Mouse (Mus musculus): Measurements from ENCODE around the gene Ush1g. TPM values are rescaled to one million over a fixed set of nuclear protein-coding genes. Genes with fewer than 3 reads are reported as not detected.

The Ush1g gene
- total RNA-seq (2021) = under 1 TPM in 1 of 2 experiments, not detected in 1; 0.20 TPM

- DNase-seq (ENCODE audit: low spot score) = no peak
- intact Hi-C loops (cut with DNase I) = loop anchor here (1.0 kb wide), 1 partner anchor 32 kb away; no protein-coding TSS in a partner anchor
Measured at GRCm38 (mm10) chr11:115321906-115322693, at the start of gene Ush1g. Gene Ush1g (minus strand): TSS chr11:115322041.

- intact Hi-C loops (cut with DNase I) = no loop called here
- DNase-seq (ENCODE audit: low spot score) = no peak
Measured at GRCm38 (mm10) chr11:115371354-115371753, 49.5 kb upstream of the Ush1g start.

- intact Hi-C loops (cut with DNase I) = no loop called here
- no peak for DNase-seq (ENCODE audit: low spot score)
Measured at GRCm38 (mm10) chr11:115370368-115370767, 48.5 kb upstream of the Ush1g start.

GRCm38 (mm10) chr11:115367395-115367944, 45.6 kb upstream of the Ush1g start, which contains the start of gene Hid1:
Gene Hid1 (minus strand): TSS chr11:115367756.
- peak; percentile 69 for DNase-seq (ENCODE audit: low spot score)
- intact Hi-C loops (cut with DNase I) = no loop called here

DNA sequence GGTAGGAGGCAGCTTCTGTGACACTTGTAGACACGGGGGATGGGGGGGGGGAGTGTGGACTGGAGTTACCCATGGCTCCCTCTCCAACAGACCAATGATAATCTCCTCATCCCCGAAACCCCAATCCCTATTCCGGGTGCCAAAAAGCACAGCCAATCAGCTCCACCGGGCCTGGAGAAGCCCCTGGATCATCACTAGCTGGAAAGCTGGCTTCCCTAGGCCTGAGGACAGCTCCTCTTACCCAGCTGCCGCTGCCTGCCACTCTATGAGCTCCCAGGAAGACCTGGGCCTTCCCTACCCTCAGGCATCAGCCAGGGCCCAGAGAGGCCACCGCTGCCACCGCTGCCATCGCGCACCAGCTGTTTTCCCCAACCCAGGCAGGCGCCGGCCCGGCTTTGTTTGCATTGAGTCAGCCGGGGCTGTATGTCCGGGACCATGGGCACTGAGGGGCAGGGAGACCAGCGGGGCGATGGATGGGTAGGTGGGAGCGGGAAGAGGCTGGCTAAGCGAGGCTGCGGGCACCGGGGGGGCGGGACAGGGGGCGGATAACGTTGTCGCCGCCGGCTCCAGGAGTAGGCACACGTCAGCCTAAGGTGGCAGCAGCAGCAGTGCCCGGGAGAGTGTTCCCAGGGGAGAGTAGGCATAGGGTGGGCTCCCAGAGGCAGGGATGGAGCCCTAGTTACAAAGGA, 45.0 kb upstream of the Ush1g start:
- intact Hi-C loops (cut with DNase I) = no loop called here
- DNase-seq (ENCODE audit: low spot score) = no peak

DNA sequence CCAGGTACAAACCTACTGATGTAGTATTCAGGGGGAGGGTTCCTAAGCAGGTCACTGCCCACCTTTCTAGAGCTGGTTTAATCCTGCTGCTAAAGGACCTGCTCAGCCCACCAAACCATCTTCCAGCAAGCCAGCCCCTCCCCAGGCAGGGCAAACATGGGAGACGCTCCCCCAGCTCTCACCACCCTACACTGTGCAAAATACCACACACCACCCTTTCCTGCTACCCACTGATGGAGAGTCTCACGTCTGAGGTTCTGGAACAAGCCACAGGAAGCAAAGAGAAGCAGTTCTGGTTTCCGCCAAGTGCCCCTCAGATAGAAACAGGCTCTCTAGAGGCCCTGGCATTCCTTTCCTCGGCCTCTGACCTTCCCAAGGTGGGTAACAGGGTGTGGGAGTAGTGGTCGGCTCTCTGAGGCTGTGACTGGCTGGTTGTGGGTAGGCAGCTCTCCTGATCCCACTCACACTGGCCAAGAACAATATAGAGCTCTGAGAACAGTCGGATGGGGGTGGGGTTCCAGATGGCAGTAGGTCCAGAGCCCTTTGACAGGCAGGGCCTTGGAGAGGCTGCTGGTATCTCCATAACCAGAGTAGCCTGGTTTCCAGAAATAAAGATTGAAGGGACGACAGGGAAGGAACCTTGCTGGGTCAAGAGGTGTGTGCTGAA, 44.3 kb upstream of the Ush1g start:
- intact Hi-C loops (cut with DNase I) = no loop called here
- no peak for DNase-seq (ENCODE audit: low spot score)

DNA sequence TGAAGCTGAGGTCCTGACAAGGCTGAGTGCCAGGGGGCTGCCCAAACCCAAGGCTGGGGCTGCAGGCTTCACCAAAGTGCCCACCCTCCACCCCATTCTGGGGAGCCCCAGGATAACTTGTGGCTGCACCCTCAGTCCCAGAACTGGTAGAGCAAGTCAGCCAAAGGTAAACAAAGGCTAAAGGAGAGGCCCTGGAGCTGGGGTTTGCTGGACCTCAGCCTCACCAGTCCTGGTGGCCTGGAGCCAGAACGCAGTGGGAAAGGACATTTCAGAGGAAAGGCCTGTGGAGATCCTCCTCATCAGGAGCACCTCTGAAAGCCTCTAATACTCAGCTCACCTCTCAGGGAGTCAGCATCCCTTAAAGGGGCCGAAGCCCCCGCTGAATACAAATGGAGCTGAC, 42.3 kb upstream of the Ush1g start:
- intact Hi-C loops (cut with DNase I) = no loop called here
- DNase-seq (ENCODE audit: low spot score) = no peak

DNA sequence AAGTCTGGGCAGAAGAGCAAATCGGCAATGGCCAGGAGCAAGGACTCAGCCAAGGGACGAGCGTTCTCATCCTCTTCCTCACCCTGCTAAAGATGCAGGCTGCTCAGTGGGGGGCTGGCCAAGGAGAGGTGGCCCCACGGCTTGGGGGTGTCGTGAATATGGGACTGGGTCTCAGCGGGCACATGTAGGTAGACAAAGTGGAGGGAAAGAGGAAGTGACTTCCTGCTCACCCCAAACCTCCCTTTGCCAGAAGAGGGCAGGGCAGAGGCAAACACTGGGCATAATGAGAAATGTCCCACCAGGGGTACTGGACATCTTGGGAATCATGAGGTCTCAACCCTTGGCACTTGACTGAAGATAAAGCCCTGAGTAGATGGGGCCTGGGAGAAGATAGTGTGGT, 37.9 kb upstream of the Ush1g start:
- intact Hi-C loops (cut with DNase I) = loop anchor here (2.0 to 5.0 kb wide), 2 partner anchors 53 to 68 kb away; no protein-coding TSS in a partner anchor
- DNase-seq (ENCODE audit: low spot score) = no peak

DNA sequence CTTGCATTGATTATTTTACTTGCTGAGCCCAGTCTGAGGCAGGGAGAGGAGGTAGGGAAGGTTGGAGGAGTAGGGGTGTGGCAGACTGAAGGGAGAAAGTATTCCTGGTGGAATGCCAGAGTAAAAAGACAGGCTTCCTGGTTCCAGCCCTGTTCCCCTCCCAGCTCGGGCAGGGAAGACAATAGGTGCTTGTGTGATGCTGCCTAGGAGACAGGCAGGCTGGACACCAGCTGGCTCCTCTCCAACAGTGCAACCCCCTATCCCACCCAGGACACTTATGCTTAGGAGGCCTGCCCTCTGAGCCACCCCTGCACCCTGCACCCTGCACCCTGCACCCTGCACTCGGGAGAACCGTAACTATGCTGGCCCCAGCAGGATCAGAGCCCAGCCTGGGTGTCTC, 37.5 kb upstream of the Ush1g start:
- no peak for DNase-seq (ENCODE audit: low spot score)
- intact Hi-C loops (cut with DNase I) = loop anchor here (2.0 to 5.0 kb wide), 2 partner anchors 54 to 68 kb away; no protein-coding TSS in a partner anchor

DNA sequence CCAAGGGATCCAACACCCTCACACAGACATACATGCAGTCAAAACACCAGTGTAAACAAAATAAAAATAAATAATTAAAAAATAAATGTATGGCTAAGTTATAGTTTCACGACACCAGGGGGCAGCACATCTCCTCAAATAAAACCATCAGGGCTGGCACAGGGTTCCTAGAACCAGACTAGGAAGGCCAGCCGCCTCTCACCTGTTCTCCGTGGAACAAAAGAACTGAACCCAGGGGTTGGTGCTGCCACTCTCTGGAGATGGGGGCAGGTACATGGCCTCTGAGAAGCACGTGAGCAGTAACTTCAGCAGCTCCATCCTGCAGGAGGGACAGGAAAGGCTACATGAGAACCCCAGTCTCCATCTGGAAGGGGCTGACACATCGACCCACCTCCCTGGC, 36.6 kb upstream of the Ush1g start:
- no peak for DNase-seq (ENCODE audit: low spot score)
- intact Hi-C loops (cut with DNase I) = loop anchor here (1.0 to 5.0 kb wide), 3 partner anchors 54 to 115 kb away; no protein-coding TSS in a partner anchor

DNA sequence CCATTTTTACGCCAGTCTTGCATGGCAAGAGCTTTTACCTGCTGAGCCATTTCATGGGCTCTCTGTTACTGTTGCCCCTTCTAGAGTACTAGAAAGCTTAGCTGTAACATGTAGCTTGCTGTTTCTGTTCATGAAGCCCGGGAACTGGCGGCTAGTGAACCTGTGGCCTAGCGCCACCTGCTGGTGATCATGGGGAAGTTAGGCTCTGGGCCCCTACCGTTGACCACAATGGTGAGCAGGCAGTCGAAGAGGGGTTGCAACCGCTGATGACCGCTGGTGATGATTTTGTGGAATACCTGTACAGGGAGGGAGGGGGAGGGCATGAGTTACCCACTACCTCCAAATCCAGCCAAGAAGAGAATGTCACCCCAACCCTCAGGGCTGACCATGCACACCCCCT, 32.3 kb upstream of the Ush1g start:
- intact Hi-C loops (cut with DNase I) = loop anchor here (1.0 to 5.0 kb wide), 2 partner anchors 32 to 152 kb away; partner anchors contain the start of gene Ush1g
- DNase-seq (ENCODE audit: low spot score) = no peak

GRCm38 (mm10) chr11:115353375-115353774, 31.5 kb upstream of the Ush1g start:
- intact Hi-C loops (cut with DNase I) = loop anchor here (5.0 kb wide), 1 partner anchor 151 kb away; no protein-coding TSS in a partner anchor
- DNase-seq (ENCODE audit: low spot score) = no peak

DNA sequence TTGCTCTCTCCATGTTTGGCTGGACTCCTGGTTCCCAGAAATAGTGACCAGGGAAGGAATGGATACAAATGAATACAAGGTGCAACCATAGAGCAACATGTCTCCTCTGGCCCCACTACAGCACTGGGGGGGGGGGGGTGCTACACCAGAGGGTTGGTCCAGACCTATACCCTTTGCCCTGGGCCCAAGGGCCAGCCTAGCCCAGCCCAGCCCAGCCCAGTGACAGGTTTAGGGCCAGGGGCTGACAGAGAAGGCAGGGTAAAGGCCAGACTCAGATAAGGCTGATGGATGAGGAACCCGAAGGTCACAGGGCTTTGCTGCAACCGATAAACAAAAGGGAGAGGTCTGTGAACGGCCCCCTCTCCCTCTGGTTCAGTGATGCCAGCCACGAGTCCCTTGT, 28.1 kb upstream of the Ush1g start:
- intact Hi-C loops (cut with DNase I) = loop anchor here (5.0 kb wide), 1 partner anchor 148 kb away; no protein-coding TSS in a partner anchor
- DNase-seq (ENCODE audit: low spot score) = no peak

- DNase-seq (ENCODE audit: low spot score) = no peak
- intact Hi-C loops (cut with DNase I) = no loop called here
Measured at GRCm38 (mm10) chr11:115348681-115349248, 26.9 kb upstream of the Ush1g start.

DNA sequence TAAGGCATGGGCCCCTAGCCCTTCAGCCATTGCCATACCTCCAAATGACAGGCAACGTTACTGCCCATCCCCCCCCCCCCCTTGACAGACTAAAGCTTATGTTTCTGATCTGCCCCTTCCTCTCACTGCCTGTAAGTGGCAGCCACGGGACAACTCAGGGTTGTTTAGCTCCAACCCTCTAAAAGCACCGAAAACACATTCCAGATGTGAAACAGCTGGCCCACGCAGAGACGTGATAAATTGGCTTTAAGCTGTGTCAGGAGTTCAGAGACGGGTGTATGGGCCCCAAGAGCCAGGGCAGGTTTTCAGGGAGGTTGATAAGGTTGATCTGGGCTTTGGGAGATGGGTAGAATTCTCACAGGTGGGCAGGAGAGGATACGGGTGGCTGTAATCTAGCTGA, 23.7 kb upstream of the Ush1g start:
- DNase-seq (ENCODE audit: low spot score) = no peak

DNA sequence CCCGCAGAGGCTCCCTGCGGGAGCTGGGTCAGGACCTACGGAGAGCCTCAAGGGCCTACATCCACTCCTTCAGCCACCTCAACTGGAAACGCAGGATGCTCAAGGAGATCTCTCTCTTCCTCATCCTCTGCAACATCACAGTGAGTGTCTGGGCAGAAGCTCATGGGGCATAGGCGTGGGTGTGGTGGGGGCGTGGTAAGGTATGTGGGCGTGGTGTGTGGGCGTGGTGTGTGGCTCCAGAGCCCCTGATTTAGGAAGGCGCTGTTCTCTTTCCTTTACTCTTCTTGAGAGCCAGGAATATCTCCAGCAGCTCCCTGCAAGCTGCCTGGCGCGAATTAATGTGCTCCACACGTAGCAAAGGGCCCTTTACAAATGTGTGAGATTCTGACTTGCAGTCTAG, 23.1 kb upstream of the Ush1g start:
- intact Hi-C loops (cut with DNase I) = no loop called here
- DNase-seq (ENCODE audit: low spot score) = no peak

More for the DNA sequence above, 23.7 kb upstream of the Ush1g start:
- intact Hi-C loops (cut with DNase I) = no loop called here

- intact Hi-C loops (cut with DNase I) = no loop called here
- DNase-seq (ENCODE audit: low spot score) = no peak
Measured at GRCm38 (mm10) chr11:115341866-115342265, 20.0 kb upstream of the Ush1g start.

DNA sequence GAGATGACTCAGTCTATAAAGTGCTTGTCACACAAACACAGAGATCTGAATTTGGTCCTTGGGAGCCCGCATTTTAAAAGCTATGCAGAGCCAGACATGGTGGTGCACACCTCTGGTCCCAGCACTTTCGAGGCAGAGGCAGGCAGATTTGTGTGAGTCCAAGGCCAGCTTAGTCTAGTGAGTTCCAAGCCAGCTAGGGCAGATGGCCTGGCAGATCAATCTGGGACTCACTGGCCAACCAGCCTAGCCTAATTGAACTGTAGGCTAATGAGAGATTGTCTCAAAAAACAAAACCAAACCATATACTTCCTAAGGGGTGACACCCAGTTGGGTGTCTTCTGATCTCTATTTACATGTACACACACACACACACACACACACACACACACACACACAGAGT, 19.4 kb upstream of the Ush1g start:
- intact Hi-C loops (cut with DNase I) = no loop called here
- DNase-seq (ENCODE audit: low spot score) = no peak

DNA sequence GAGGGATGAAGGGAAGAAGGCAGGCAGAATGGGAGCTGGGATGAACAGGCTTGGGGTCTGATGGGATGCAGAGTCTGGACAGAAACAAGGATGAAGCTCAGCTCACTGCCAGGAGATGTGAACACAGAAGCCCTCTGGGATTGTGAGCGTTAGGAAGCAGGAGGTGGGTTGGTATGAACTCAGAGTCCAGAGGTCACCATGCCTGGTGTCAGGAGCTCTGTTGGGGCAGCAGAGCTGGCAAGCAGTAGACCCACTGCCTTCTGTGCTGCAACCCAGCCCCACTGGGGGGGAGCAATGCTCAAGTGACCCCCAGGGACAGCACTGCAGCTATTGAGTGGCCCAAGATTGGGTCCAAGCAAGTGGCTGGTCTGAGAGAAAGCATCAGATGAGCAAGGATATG, 16.0 kb upstream of the Ush1g start:
- intact Hi-C loops (cut with DNase I) = no loop called here
- no peak for DNase-seq (ENCODE audit: low spot score)

DNA sequence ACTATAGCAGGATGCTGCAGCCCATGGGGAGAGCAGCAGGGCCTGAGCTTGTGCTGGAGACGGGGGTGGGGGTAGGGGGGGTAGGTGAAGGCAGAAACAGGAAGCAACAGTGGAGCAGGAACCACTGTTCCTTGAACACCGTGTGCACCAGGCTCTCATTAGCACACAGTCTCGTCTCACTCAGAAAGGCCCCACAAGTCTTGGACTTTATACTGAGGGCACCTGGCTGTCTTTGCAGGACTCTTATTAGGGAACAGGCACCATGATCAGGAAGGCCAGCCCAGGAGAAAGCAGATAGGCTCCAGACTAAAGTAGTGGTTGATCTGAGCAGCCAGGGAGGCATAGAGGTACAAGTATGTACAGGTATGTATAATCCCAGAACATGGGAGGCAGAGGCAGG, 15.5 kb upstream of the Ush1g start:
- intact Hi-C loops (cut with DNase I) = no loop called here
- DNase-seq (ENCODE audit: low spot score) = no peak

Data from heart, postnatal 25 days (tissue).